Mouse (Mus musculus) myocyte (in vitro differentiated cells): ENCODE data around the gene Rps6kb2.

Experiments used
- MYOD1 ChIP-seq, 3 experiments: IDR thresholded peaks; one replicate each; pipeline ENCODE4 v1.6.1; 2011; ENCODE audit warnings: control low read depth in 2 of 3, low read depth in 2 of 3, mild to moderate bottlenecking in 2 of 3, moderate library complexity in 1 of 3; ENCODE audit not compliant: insufficient read length in 2 of 3, control insufficient read depth in 1 of 3
- POLR2A ChIP-seq: IDR thresholded peaks from one replicate; pipeline ENCODE4 v1.6.1; 2011; ENCODE audit warnings: low read depth, mild to moderate bottlenecking, control low read depth, moderate library complexity; ENCODE audit not compliant: insufficient read length
- POLR2AphosphoS2 ChIP-seq: IDR thresholded peaks from one replicate; pipeline ENCODE4 v1.6.1; 2011; ENCODE audit warnings: low read depth, control low read depth; ENCODE audit not compliant: insufficient read length
- REST ChIP-seq: IDR thresholded peaks from one replicate; pipeline ENCODE4 v1.6.1; 2011; ENCODE audit warnings: mild to moderate bottlenecking, control low read depth, moderate library complexity; ENCODE audit not compliant: insufficient read depth, insufficient read length
- TCF12 ChIP-seq: IDR thresholded peaks from one replicate; pipeline ENCODE4 v1.6.1; 2011; ENCODE audit warnings: mild to moderate bottlenecking, control low read depth; ENCODE audit not compliant: poor library complexity, insufficient read depth, severe bottlenecking
- TCF3 ChIP-seq: IDR thresholded peaks from one replicate; pipeline ENCODE4 v1.6.1; 2011; ENCODE audit warnings: low read depth, control low read depth; ENCODE audit not compliant: insufficient read length

GRCm38 (mm10) chr19:4145936-4146335, 17.2 kb downstream of the Rps6kb2 start:
- no peak for TF ChIP-seq POLR2A
- no peak for TF ChIP-seq TCF12
- no peak for TF ChIP-seq MYOD1 (IDR thresholded peaks at IDR 0.05; ENCODE audit: control insufficient read depth in 1 of 3, insufficient read length in 2 of 3, low read depth in 2 of 3)
- TF ChIP-seq TCF3 = no peak
- no peak for TF ChIP-seq POLR2AphosphoS2
- no peak for TF ChIP-seq REST
